Mouse (Mus musculus): ENCODE results near the gene Slc12a3.

The Slc12a3 gene

DNA sequence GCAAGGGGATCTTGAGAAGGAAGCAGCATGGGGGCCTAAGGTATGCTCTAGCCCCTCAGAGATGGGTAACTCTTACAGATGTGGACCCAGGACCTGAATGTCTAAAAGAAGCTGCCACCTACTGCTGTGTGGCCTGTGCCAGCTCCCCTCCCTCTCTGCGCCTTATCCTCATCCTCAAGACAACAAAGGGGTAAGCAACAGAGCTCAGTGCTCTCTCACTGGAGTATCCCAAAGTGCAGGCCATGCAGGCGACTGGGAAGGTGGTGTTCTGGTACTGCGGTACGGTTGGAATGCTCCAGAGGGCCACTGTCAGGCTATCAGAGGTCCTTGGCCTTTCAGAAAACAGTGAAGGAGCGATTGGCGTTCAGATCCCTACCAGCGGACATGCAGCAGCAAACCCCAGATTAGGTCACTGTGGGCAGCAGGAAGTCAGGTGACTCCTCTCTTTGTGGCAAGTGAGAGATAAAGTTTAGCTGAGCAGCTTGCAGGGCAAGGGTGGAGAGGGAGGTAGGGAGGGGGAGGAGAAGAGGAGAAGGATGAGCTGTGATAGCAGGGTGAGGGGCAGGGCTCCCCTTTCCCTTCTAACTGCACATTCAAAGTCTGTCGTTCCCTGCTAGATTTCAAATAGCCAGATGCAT, 79.6 kb downstream of the Slc12a3 start:
- DNase-seq = no peak

DNA sequence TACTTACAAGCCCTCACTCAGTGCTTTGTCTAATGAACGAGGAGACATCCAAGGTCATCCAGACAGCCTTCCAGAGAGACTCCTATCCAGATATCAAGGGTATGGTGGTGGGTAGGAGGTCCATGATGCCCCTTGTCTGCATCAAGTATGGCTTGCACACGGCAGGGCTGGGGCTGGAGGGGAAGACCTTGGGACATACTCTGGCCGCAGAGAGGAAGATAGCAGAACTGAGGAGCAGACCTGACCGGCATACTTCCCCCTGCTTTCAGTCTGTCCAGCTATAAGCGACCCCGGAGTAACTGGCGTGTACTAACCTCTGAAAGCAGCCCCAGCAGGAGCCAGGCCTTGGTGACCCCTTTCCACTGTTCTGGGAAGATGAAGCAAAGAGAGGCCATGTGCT, 80.5 kb downstream of the Slc12a3 start:
- DNase-seq = no peak

DNA sequence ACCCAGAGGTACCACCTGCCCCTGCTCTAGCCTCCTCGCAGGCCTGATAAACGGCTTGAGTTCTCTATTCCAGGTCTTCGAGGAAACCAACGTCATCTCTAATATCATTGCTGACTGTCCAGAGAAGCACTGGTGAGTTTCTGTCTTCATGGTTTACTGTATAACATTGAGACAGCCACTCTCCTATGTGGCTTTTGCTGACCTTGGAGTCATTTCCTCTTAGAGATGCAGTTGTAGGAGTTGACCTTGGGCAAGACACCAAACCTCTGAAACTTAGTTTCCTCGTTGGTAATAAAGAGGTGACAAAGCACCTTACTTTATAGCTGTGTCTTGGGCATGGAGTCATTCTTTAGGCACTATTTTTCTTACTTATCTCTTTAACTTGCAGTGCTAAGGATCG, 83.5 kb downstream of the Slc12a3 start:
- no peak for DNase-seq

DNA sequence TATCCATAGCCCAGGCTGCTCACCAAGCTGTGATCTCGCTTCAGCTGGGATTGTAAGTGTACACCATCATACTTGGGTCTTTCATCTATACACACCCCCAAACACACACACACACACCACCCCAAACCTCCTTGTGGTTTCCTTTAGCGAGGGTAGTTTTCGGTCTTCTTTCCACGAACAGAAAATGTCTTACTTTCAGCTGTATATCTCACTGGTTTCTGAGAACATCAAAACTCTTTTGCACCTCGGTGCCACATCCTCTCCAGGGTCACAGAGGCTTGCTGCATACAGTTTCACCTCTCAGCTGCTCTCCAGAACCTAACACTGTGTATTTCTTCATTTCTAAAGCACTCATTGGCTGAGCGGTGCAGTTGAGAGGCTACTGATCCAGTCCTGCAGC, 84.5 kb downstream of the Slc12a3 start:
- no peak for DNase-seq

DNA sequence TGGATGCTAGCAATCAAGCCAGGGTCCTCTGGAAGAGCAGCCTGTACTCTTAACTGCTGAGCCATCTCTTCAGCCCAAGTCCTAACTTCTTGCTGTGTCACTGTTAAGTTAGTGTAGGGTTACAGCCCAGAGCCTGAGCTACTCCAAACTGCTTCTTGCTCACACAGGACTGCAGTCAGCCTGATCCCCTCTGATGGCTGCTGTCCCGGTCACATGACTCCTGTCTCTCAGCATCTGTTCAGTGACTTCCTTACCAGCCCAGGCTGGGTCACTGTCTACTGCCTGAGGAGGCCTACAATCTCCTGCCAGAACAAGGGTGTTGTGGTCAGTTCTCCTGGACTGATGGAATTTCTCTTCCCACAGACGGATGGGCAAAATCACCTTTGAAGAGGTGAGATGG, 86.2 kb downstream of the Slc12a3 start:
- DNase-seq = no peak

Data from kidney, postnatal 10 days (tissue).